Mouse (Mus musculus) CH12F3 (cell line): ENCODE results near the gene Runx2.

ENCODE experiments used
- in situ Hi-C: fragments of 300-500 bp; cut with MboI; formaldehyde crosslinking; loops from 2 replicates; pipeline ENCODE4 v1.14.3; 2020; ENCODE audit warnings: low sequenced_read_pairs

The Runx2 gene

GRCm38 (mm10) chr17:44669985-44670384 lies 144.6 kb downstream of the Runx2 start:
- in situ Hi-C loops: no loop called here

GRCm38 (mm10) chr17:44667346-44667745 lies 147.3 kb downstream of the Runx2 start:
- in situ Hi-C loops: no loop called here

- in situ Hi-C loops: no loop called here
These were observed 150.7 kb downstream of the Runx2 start for GRCm38 (mm10) chr17:44663872-44664271.

- in situ Hi-C loops: no loop called here
These were observed 151.4 kb downstream of the Runx2 start for GRCm38 (mm10) chr17:44663208-44663607.

- in situ Hi-C loops: no loop called here
These were observed 152.4 kb downstream of the Runx2 start for GRCm38 (mm10) chr17:44662080-44662706.

GRCm38 (mm10) chr17:44660121-44660806 lies 154.3 kb downstream of the Runx2 start:
- in situ Hi-C loops: no loop called here

GRCm38 (mm10) chr17:44654503-44654902 lies 160.1 kb downstream of the Runx2 start:
- in situ Hi-C loops: no loop called here

- in situ Hi-C loops: no loop called here
These were observed 161.5 kb downstream of the Runx2 start for GRCm38 (mm10) chr17:44653081-44653480.

GRCm38 (mm10) chr17:44652054-44652453 lies 162.5 kb downstream of the Runx2 start:
- in situ Hi-C loops: no loop called here

- in situ Hi-C loops: no loop called here
These were observed 163.0 kb downstream of the Runx2 start for GRCm38 (mm10) chr17:44651613-44652012.

- in situ Hi-C loops: no loop called here
These were observed 164.2 kb downstream of the Runx2 start for GRCm38 (mm10) chr17:44650431-44650830.

GRCm38 (mm10) chr17:44649056-44649455 lies 165.5 kb downstream of the Runx2 start:
- in situ Hi-C loops: no loop called here

- in situ Hi-C loops: no loop called here
These were observed 166.7 kb downstream of the Runx2 start for GRCm38 (mm10) chr17:44647916-44648315.

- in situ Hi-C loops: no loop called here
These were observed 169.5 kb downstream of the Runx2 start for GRCm38 (mm10) chr17:44645146-44645545.

- in situ Hi-C loops: no loop called here
These were observed 171.3 kb downstream of the Runx2 start for GRCm38 (mm10) chr17:44643260-44643659.

- in situ Hi-C loops: no loop called here
These were observed 172.5 kb downstream of the Runx2 start for GRCm38 (mm10) chr17:44642126-44642525.

- in situ Hi-C loops: no loop called here
These were observed 173.7 kb downstream of the Runx2 start for GRCm38 (mm10) chr17:44640910-44641309.

- in situ Hi-C loops: no loop called here
These were observed 175.2 kb downstream of the Runx2 start for GRCm38 (mm10) chr17:44639446-44639845.

- in situ Hi-C loops: no loop called here
These were observed 177.3 kb downstream of the Runx2 start for GRCm38 (mm10) chr17:44637181-44637880.

GRCm38 (mm10) chr17:44634486-44634885 lies 180.1 kb downstream of the Runx2 start:
- in situ Hi-C loops: no loop called here

GRCm38 (mm10) chr17:44633607-44634415 lies 180.8 kb downstream of the Runx2 start:
- in situ Hi-C loops: no loop called here
